In genomic region chr1:60916281-60916781, GRCm38 (mm10) we compare ENCODE assay signal across 11 mouse cellular contexts. TPM values are rescaled to one million over a fixed set of nuclear protein-coding genes. Genes with fewer than 3 reads are reported as not detected.
A peak's percentile ranks its signal among the peaks of the same experiment; 100 is the strongest.
DNase-seq lines count a peak whose midpoint lies in the region; ATAC-seq lines count a peak whose summit lies in the region.
"Had no signal": no experiment of that assay in that cellular context is flagged by ENCODE, and none has a peak within 500 bp of the region (broad histone marks: within the 10 kb centered on the region; RNA-seq: fewer than 3 reads in every experiment).

No protein-coding gene starts in this region.

- peak; percentile 79 for ATAC-seq in megakaryocyte, adult 5-6 weeks (ENCODE audit: poor library complexity, severe bottlenecking)
- ATAC-seq: hindbrain, embryonic 16.5 days; liver, embryonic 12.5 days; midbrain, embryonic 13.5 days had no signal

- DNase-seq in cerebellum, postnatal 10 days, result peak; percentile 7 to 22
- DNase-seq in cerebellum, adult 11 months, result no peak
- peak; percentile 25 for DNase-seq in lung, postnatal 36 days
- DNase-seq in lung, postnatal 10 days, result no peak
- peak; percentile 45 to 54 for DNase-seq in thymus, postnatal 36 days
- no peak for DNase-seq in spleen, postnatal 14 days (ENCODE audit: low spot score in 2 of 2)
- no peak for DNase-seq in spleen, postnatal 10 days (ENCODE audit: low spot score in 2 of 2)

RNA-seq across cellular contexts. Expression of gene Ctla4, which starts 29.5 kb away (rescaled TPM):
- total RNA-seq in megakaryocyte, adult 5-6 weeks (2015), result 0.16 TPM in 1 of 2 replicates, not detected in the other
- 0.44 and 0.65 TPM in 2 replicates for total RNA-seq in megakaryocyte, adult 5-6 weeks (2017)

Comparison
In these comparisons a context has a peak if more than half of its experiments do, and no peak if none do; other contexts are left out.
1. DNase-seq: peak in cerebellum, postnatal 10 days (2 of 2), lung, postnatal 36 days (single experiment) and thymus, postnatal 36 days (2 of 2); none in cerebellum, adult 11 months (single experiment), lung, postnatal 10 days (single experiment), spleen, postnatal 14 days (0 of 2) and spleen, postnatal 10 days (0 of 2).